Mouse (Mus musculus) bone marrow macrophage, adult 2 months (primary cell): ENCODE results near the gene Tiam1.

Experiments used
- CTCF ChIP-seq: IDR thresholded peaks from 2 replicates; pipeline ENCODE4 v1.5.1; 2012; ENCODE audit warnings: low read depth, mild to moderate bottlenecking, low read length, moderate library complexity
- POLR2A ChIP-seq: IDR thresholded peaks from 2 replicates; pipeline ENCODE4 v1.6.1; 2012; ENCODE audit warnings: mild to moderate bottlenecking, low read depth, low read length, borderline replicate concordance

DNA sequence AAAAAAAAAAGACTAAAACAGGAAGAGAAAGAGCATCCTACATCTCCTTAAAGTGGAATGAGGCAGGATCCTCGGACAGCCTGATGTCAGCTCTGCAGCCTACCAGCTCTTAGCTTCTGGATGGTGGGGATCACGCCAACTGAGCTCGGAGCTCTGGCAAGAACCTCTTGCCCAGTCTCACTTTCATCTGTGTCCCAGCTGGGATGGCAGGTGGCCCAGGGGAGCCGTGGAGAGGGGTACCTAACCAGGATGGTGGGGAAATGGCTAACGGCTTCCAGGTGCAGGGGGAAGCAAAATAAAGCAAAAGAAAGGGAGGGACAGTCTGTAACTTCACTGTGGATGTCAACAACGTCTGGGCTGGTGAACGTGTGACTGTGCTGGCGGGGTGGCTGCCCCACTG, 337.6 kb downstream of the Tiam1 start:
- TF ChIP-seq POLR2A (no peak), CTCF (no peak)
